Mouse (Mus musculus) G1E (cell line): ENCODE measurements around the gene Iqgap1.

Source experiments
- CTCF ChIP-seq: IDR thresholded peaks from 2 replicates; pipeline ENCODE4 v1.5.1; 2012; ENCODE audit warnings: low read depth, low read length, inconsistent platforms, mixed read lengths
- GATA1 ChIP-seq: IDR thresholded peaks from 2 replicates; pipeline ENCODE4 v1.6.1; 2012; ENCODE audit warnings: borderline replicate concordance, low read length, inconsistent platforms, mixed read lengths
- GATA2 ChIP-seq: IDR thresholded peaks from 2 replicates; pipeline ENCODE4 v1.6.1; 2012; ENCODE audit warnings: low read depth, low read length, inconsistent platforms, borderline replicate concordance
- POLR2AphosphoS5 ChIP-seq: IDR thresholded peaks from 2 replicates; pipeline ENCODE4 v1.6.1; 2012; ENCODE audit warnings: low read depth, low read length, inconsistent platforms; ENCODE audit not compliant: insufficient replicate concordance
- TAL1 ChIP-seq: conservative IDR thresholded peaks from 2 replicates; pipeline ENCODE4 v1.6.1; 2012; ENCODE audit warnings: low read depth, low read length, inconsistent platforms, mixed read lengths

DNA sequence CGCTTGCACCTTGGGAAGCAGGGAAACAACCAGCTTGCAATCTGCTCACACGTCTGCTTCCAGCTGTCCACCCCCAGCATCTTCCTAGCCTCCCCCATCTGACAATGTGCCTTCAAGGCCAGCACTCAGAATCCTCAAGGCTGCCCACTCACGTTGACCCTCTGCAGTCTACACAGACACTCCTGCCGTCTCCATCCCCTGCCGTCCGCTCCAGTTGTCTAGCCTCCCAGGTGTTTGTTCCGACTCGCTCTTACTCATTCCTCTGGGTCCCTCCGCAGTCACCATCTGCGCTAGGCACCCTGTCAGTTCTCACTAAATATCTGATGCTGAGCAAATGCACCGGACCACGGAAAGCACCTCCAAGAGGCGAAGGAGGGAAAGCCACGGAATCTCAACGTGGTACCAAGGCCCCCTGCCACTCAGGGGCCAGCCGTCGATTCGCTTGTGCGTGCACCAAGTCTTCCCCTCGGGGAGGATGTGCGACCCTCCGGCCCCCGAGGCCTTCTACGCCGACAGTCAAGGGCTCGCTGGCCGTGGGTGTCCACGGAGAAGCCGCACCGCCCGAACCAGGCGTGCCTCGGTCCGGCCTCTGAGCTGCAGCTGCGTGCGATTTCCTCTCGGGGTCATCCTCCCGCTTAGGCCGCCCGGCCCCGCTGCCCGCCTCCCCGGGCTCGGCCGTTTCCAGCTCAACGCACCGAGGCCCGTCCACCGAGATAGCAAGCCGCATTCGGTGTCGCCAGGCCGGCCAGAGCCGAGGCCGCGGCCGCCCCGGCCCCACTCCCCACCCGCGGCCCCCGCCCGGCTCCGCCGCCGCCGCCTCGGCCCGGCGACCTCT, 137.8 kb downstream of the Iqgap1 start:
- no peak for TF ChIP-seq CTCF
- no peak for TF ChIP-seq TAL1
- no peak for TF ChIP-seq GATA1
- no peak for TF ChIP-seq POLR2AphosphoS5
- no peak for TF ChIP-seq GATA2
